Mouse (Mus musculus) kidney, embryonic 16.5 days (tissue): ENCODE data around the gene Cnot4. TPM values are rescaled to one million over a fixed set of nuclear protein-coding genes. Genes with fewer than 3 reads are reported as not detected.
"Not testable (repeated sequence)": the region's sequence is repeated elsewhere in the genome, so short reads cannot be mapped to it uniquely, and the experiment has no call there.

Experiments
- ATAC-seq: fragments of 200-750 bp; cut with Nextera tagmentation; 2 replicates; pipeline ENCODE4 v1.8.0; 2017; ENCODE audit warnings: moderate TSS enrichment; ENCODE audit not compliant: low FRiP score, low TSS enrichment
- H3K27ac ChIP-seq: fragments of 300-500 bp; sonication (generic); 2 replicates; pipeline ENCODE4 v1.5.1; 2014; ENCODE audit warnings: low read length
- H3K27me3 ChIP-seq: fragments of 300-500 bp; sonication (generic); 2 replicates; pipeline ENCODE4 v1.6.1; 2014; ENCODE audit warnings: low read length, control low read depth, mixed read lengths; ENCODE audit not compliant: insufficient read depth
- H3K36me3 ChIP-seq: fragments of 300-500 bp; sonication (generic); 2 replicates; pipeline ENCODE4 v1.6.1; 2014; ENCODE audit warnings: low read length, control low read depth, mixed read lengths; ENCODE audit not compliant: insufficient read depth
- H3K4me1 ChIP-seq: fragments of 300-500 bp; sonication (generic); 2 replicates; pipeline ENCODE4 v1.6.1; 2014; ENCODE audit warnings: low read length, control low read depth, mixed read lengths; ENCODE audit not compliant: insufficient read depth
- H3K4me2 ChIP-seq: fragments of 300-500 bp; sonication (generic); replicated peaks from 2 replicates; pipeline ENCODE4 v1.6.1; 2014; ENCODE audit warnings: low read depth, low read length
- H3K4me3 ChIP-seq: fragments of 300-500 bp; sonication (generic); 2 replicates; pipeline ENCODE4 v1.5.1; 2014; ENCODE audit warnings: mild to moderate bottlenecking, low read length
- H3K9ac ChIP-seq: fragments of 300-500 bp; sonication (generic); replicated peaks from 2 replicates; pipeline ENCODE4 v1.6.1; 2014; ENCODE audit warnings: low read length
- H3K9me3 ChIP-seq: fragments of 300-500 bp; sonication (generic); 2 replicates; pipeline ENCODE4 v1.6.1; 2016; ENCODE audit warnings: low read length, control low read depth
- WGBS: fragments of 180-500 bp; shearing (Covaris S2); extraction: QIAGEN DNeasy Blood & Tissue Kit; methylation state at CpG from one replicate; pipeline ENCODE4 v1.1.7; 2014; 5-methylcytosine and 5-hydroxymethylcytosine counted together
- polyA plus RNA-seq: library from polyadenylated mRNA; unstranded; fragments of >200 nt; fragmentation: Nextera tagmentation; extraction: Ambion mirVana; gene quantifications from 2 replicates; pipeline ENCODE4 v1.2.1, GENCODE M21; 2015

Cnot4 gene
- 23.1 and 26.3 TPM in 2 replicates for polyA plus RNA-seq

GRCm38 (mm10) chr6:35133579-35134488, at the start of gene Cnot4:
Gene Cnot4, minus strand, starts transcription at chr6:35133724.
- ATAC-seq = peak; percentile 99
- Histone ChIP-seq H3K27ac (peak within 1 kb of the TSS; percentile 95), H3K9ac (peak within 1 kb of the TSS; percentile 91), H3K4me1 (peaks cover 11% of the 10 kb centered on the region; the same call in 1 of the 2 replicates), H3K36me3 (no peaks in the 10 kb centered on the region), H3K4me2 (peak within 1 kb of the TSS; percentile 93), H3K9me3 (no peaks in the 10 kb centered on the region), H3K27me3 (no peaks in the 10 kb centered on the region), H3K4me3 (peak within 1 kb of the TSS; percentile 81)
- under 1% methylated on average over 55 of the region's 55 CpGs for WGBS

GRCm38 (mm10) chr6:35179299-35179698, 45.8 kb upstream of the Cnot4 start:
- not testable (repeated sequence) for H3K4me3 ChIP-seq, H3K36me3 ChIP-seq, H3K4me1 ChIP-seq, H3K9ac ChIP-seq, ATAC-seq, H3K4me2 ChIP-seq, H3K9me3 ChIP-seq, H3K27me3 ChIP-seq, H3K27ac ChIP-seq
- 98% methylated on average over 3 of the region's 3 CpGs for WGBS

- peak overlapping the region; percentile 63 for H3K4me3 ChIP-seq
- peak overlapping the region; percentile 69 for H3K4me2 ChIP-seq
- under 1% methylated on average over 59 of the region's 69 CpGs for WGBS
- ATAC-seq = peak; percentile 84
- H3K36me3 ChIP-seq = no peaks in the 10 kb centered on the region
- peak overlapping the region; percentile 96 for H3K27ac ChIP-seq
- H3K9ac ChIP-seq = peak overlapping the region; percentile 75
- no peaks in the 10 kb centered on the region for H3K9me3 ChIP-seq
- H3K4me1 ChIP-seq = no peaks in the 10 kb centered on the region
- H3K27me3 ChIP-seq = no peaks in the 10 kb centered on the region
Measured at GRCm38 (mm10) chr6:35177650-35178272, 44.2 kb upstream of the Cnot4 start.

GRCm38 (mm10) chr6:35176979-35177649, 43.6 kb upstream of the Cnot4 start, which contains the start of gene Nup205:
Gene Nup205, plus strand, starts transcription at chr6:35177421.
- Histone ChIP-seq H3K9ac (peak within 1 kb of the TSS; percentile 75), H3K4me2 (peak within 1 kb of the TSS; percentile 69), H3K36me3 (no peaks in the 10 kb centered on the region), H3K27me3 (no peaks in the 10 kb centered on the region), H3K27ac (peak within 1 kb of the TSS; percentile 96), H3K4me1 (no peaks in the 10 kb centered on the region), H3K4me3 (peak within 1 kb of the TSS; percentile 63), H3K9me3 (no peaks in the 10 kb centered on the region)
- WGBS = 4% methylated on average over 30 of the region's 34 CpGs
- ATAC-seq = peak; percentile 93

- WGBS = 89% methylated on average over 4 of the region's 4 CpGs
- no peak for ATAC-seq
- Histone ChIP-seq H3K4me1 (no peaks in the 10 kb centered on the region), H3K36me3 (no peaks in the 10 kb centered on the region), H3K4me2 (no peak overlapping the region), H3K27ac (no peak overlapping the region), H3K4me3 (no peak overlapping the region), H3K27me3 (no peaks in the 10 kb centered on the region), H3K9ac (no peak overlapping the region), H3K9me3 (no peaks in the 10 kb centered on the region)
Measured at GRCm38 (mm10) chr6:35173181-35173580, 39.7 kb upstream of the Cnot4 start.

- not testable (repeated sequence) for H3K4me2 ChIP-seq, H3K9me3 ChIP-seq, ATAC-seq, H3K27me3 ChIP-seq, H3K27ac ChIP-seq, H3K9ac ChIP-seq, H3K36me3 ChIP-seq, H3K4me1 ChIP-seq, H3K4me3 ChIP-seq
- 71% methylated on average over 3 of the region's 3 CpGs for WGBS
Measured at GRCm38 (mm10) chr6:35172028-35172427, 38.5 kb upstream of the Cnot4 start.

GRCm38 (mm10) chr6:35169250-35169649, 35.7 kb upstream of the Cnot4 start:
- Histone ChIP-seq H3K36me3 (no peaks in the 10 kb centered on the region), H3K4me3 (no peak overlapping the region), H3K9me3 (no peaks in the 10 kb centered on the region), H3K27me3 (no peaks in the 10 kb centered on the region), H3K9ac (no peak overlapping the region), H3K4me2 (no peak overlapping the region), H3K4me1 (no peaks in the 10 kb centered on the region), H3K27ac (no peak overlapping the region)
- 70% methylated on average over 4 of the region's 4 CpGs for WGBS
- ATAC-seq = no peak

- Histone ChIP-seq H3K36me3 (no peaks in the 10 kb centered on the region), H3K27ac (no peak overlapping the region), H3K4me3 (no peak overlapping the region), H3K4me1 (no peaks in the 10 kb centered on the region), H3K9ac (no peak overlapping the region), H3K9me3 (no peaks in the 10 kb centered on the region), H3K4me2 (no peak overlapping the region), H3K27me3 (no peaks in the 10 kb centered on the region)
- ATAC-seq = no peak
Measured at GRCm38 (mm10) chr6:35154540-35154939, 21.0 kb upstream of the Cnot4 start.

GRCm38 (mm10) chr6:35147726-35148422, 14.3 kb upstream of the Cnot4 start:
- no peak overlapping the region for H3K4me3 ChIP-seq
- H3K36me3 ChIP-seq = no peaks in the 10 kb centered on the region
- no peak overlapping the region for H3K9ac ChIP-seq
- no peaks in the 10 kb centered on the region for H3K27me3 ChIP-seq
- H3K4me2 ChIP-seq = no peak overlapping the region
- WGBS = 83% methylated on average over 3 of the region's 3 CpGs
- H3K9me3 ChIP-seq = 0 out of 2 replicates have a peak, but pooled peaks cover 7% of the 10 kb centered on the region
- no peak for ATAC-seq
- H3K27ac ChIP-seq = no peak overlapping the region
- H3K4me1 ChIP-seq = no peaks in the 10 kb centered on the region
